Mouse (Mus musculus): ENCODE measurements around the gene Olfr1364. TPM values are rescaled to one million over a fixed set of nuclear protein-coding genes. Genes with fewer than 3 reads are reported as not detected.

Olfr1364 gene
- total RNA-seq (2021) = not detected
- long read RNA-seq, experiment 1 = 0 reads
- long read RNA-seq, experiment 2 = 0 reads

GRCm38 (mm10) chr13:21581659-21582058 lies at the start of gene Olfr1364:
Olfr1364 (minus strand) TSS chr13:21581759.
- DNase-seq (ENCODE audit: low spot score in 2 of 2) = no peak

GRCm38 (mm10) chr13:21613922-21614321 lies 32.4 kb upstream of the Olfr1364 start, which contains the start of gene Olfr1362:
Olfr1362 (minus strand) TSS chr13:21614022.
- no peak for DNase-seq (ENCODE audit: low spot score in 2 of 2)

DNA sequence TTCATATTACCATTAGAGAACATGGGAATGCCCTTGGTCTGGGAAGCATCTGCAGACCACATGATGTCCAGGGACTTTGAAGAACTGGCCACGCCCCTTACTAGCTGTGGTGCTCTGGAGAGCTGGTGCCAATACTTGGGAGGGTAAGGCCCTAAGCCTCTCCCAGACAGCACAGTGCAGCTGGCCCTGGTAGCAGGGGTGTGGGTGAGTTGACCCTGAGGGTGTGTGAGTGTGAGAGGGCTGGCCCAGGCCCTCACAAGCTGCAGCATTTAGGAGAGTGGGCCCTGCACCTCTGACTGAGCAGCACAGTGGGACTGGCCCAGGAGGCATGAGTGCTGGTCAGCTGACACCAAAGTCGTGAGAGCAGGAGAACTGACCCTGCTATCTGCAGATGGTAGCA lies 10.1 kb upstream of the Olfr1364 start:
- DNase-seq (ENCODE audit: low spot score in 2 of 2) = no peak

GRCm38 (mm10) chr13:21559793-21560192 lies 21.8 kb downstream of the Olfr1364 start, which contains the start of gene Olfr1535:
Olfr1535 (minus strand) TSS chr13:21559893.
- DNase-seq (ENCODE audit: low spot score in 2 of 2) = no peak

- DNase-seq (ENCODE audit: low spot score in 2 of 2) = no peak
Measured at GRCm38 (mm10) chr13:21550416-21551110, 31.0 kb downstream of the Olfr1364 start.

DNA sequence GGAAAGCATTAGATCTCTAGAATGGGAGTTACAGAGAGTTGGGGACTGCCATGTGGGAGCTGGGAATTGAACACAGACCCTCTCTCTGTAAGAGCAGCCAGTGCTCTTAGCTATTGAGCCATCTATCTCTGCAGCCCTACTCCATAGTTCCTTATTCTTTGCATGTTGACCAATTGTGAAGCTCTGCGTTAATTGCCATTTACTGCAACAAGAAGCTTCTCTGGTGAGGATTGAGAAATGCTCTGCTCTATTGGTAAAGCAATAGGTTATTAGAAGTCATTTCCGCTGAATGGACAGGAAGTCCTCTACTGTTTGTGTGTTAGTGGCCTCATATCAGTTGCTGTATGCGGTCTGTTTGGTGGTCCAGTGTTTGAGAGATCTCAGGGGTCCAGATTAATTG lies 32.1 kb downstream of the Olfr1364 start:
- no peak for DNase-seq (ENCODE audit: low spot score in 2 of 2)

- no peak for DNase-seq (ENCODE audit: low spot score in 2 of 2)
Measured at GRCm38 (mm10) chr13:21542708-21543107, 38.9 kb downstream of the Olfr1364 start, which contains the start of gene Olfr1366. Olfr1366 (minus strand) TSS chr13:21542808.

- peak; percentile 87 to 88 for DNase-seq (ENCODE audit: low spot score in 2 of 2)
Measured at GRCm38 (mm10) chr13:21530781-21531201, 50.8 kb downstream of the Olfr1364 start, which contains the start of gene Zkscan8. Zkscan8 (minus strand) TSS chr13:21531120.

DNA sequence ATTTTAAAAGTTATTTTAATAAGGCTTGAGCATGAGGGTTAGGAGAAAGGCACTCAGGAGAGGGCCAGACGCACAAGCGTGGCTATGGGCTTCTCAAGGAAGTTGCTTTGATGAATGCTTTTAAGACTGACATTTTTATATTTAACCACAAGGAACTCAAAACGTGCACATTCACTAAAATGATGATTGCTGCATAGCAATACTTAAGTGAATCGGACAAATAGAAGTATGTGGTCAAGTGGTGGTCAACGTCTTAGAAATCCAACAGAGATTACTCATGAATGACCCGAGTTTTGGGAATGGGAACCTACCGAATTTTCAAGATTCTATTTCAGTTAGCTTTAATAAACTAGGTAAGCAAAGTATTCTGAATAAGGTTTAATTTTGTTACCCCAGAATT lies 51.4 kb downstream of the Olfr1364 start:
- no peak for DNase-seq (ENCODE audit: low spot score in 2 of 2)

Other genes starting within 250 kb of the Olfr1364 start
- gene Olfr1367, start 234.8 kb downstream of the Olfr1364 start, total RNA-seq (2021) = not detected
- gene Zscan12, start 218.9 kb downstream of the Olfr1364 start, total RNA-seq (2021) = 1 to 10 TPM; 8.3 to 9.0 TPM
- gene Zkscan3, start 179.0 kb downstream of the Olfr1364 start, total RNA-seq (2021) = 10 to 100 TPM; 37.5 to 37.6 TPM
- 1 to 10 TPM; 1.3 TPM for gene Pgbd1, start 140.7 kb downstream of the Olfr1364 start, total RNA-seq (2021)
- 10 to 100 TPM; 33.9 to 35.6 TPM for gene Zscan26, start 128.0 kb downstream of the Olfr1364 start, total RNA-seq (2021)
- under 1 TPM; 0.69 to 0.74 TPM for gene Nkapl, start 113.2 kb downstream of the Olfr1364 start, total RNA-seq (2021)
- gene Zkscan4, start 102.9 kb downstream of the Olfr1364 start, total RNA-seq (2021) = 1 to 10 TPM; 6.7 to 7.7 TPM
- gene Gm10065, start 102.3 kb downstream of the Olfr1364 start, total RNA-seq (2021) = not detected
- 10 to 100 TPM; 15.9 to 17.4 TPM for gene AK157302, start 86.5 kb downstream of the Olfr1364 start, total RNA-seq (2021)
- gene Gm11273, start 80.3 kb downstream of the Olfr1364 start, total RNA-seq (2021) = 10 to 100 TPM; 64.8 to 76.7 TPM
- 10 to 100 TPM; 16.2 to 16.9 TPM for gene Zkscan8, start 50.6 kb downstream of the Olfr1364 start, total RNA-seq (2021)
- not detected for gene Olfr1366, start 39.0 kb downstream of the Olfr1364 start, total RNA-seq (2021)
- gene Olfr1535, start 21.9 kb downstream of the Olfr1364 start, total RNA-seq (2021) = not detected
- not detected for gene Olfr1362, start 32.3 kb upstream of the Olfr1364 start, total RNA-seq (2021)
- gene Olfr11, start 60.8 kb upstream of the Olfr1364 start, total RNA-seq (2021) = not detected
- gene Olfr1361, start 81.6 kb upstream of the Olfr1364 start, total RNA-seq (2021) = not detected
- not detected for gene Olfr1360, start 95.6 kb upstream of the Olfr1364 start, total RNA-seq (2021)
- not detected for gene Olfr1359, start 116.4 kb upstream of the Olfr1364 start, total RNA-seq (2021)
- gene Hist1h2bl, start 134.4 kb upstream of the Olfr1364 start, total RNA-seq (2021) = 10 to 100 TPM; 31.7 to 51.2 TPM
- gene Hist1h2ai, start 134.7 kb upstream of the Olfr1364 start, total RNA-seq (2021) = 10 to 100 TPM; 17.4 to 55.0 TPM
- gene Hist1h3h, start 135.9 kb upstream of the Olfr1364 start, total RNA-seq (2021) = 10 to 100 TPM; 68.2 to 84.2 TPM
- gene Hist1h2bm, start 140.3 kb upstream of the Olfr1364 start, total RNA-seq (2021) = 10 to 100 TPM in 1 of 2 experiments, 1 to 10 TPM in 1; 8.6 to 12.7 TPM
- gene Hist1h4j, start 153.3 kb upstream of the Olfr1364 start, total RNA-seq (2021) = 10 to 100 TPM; 14.3 to 15.3 TPM
- 100 to 1,000 TPM; 229 to 266 TPM for gene Hist1h4k, start 168.7 kb upstream of the Olfr1364 start, total RNA-seq (2021)
- gene Hist1h2ak, start 172.1 kb upstream of the Olfr1364 start, total RNA-seq (2021) = 10 to 100 TPM; 17.1 to 19.9 TPM
- gene Hist1h2bn, start 172.4 kb upstream of the Olfr1364 start, total RNA-seq (2021) = 10 to 100 TPM; 18.8 to 20.0 TPM
- gene Hist1h1b, start 198.9 kb upstream of the Olfr1364 start, total RNA-seq (2021) = 10 to 100 TPM; 10.5 to 20.6 TPM
- gene Hist1h3i, start 201.6 kb upstream of the Olfr1364 start, total RNA-seq (2021) = 10 to 100 TPM; 59.5 to 93.2 TPM
- gene Hist1h2an, start 205.5 kb upstream of the Olfr1364 start, total RNA-seq (2021) = 1 to 10 TPM; 1.7 to 1.8 TPM
- gene Hist1h2bp, start 205.7 kb upstream of the Olfr1364 start, total RNA-seq (2021) = 10 to 100 TPM; 12.3 to 16.4 TPM
- gene Hist1h2bq, start 228.4 kb upstream of the Olfr1364 start, total RNA-seq (2021) = 10 to 100 TPM; 47.8 to 64.2 TPM
- 10 to 100 TPM; 28.2 to 31.2 TPM for gene Hist1h2ao, start 228.7 kb upstream of the Olfr1364 start, total RNA-seq (2021)
- gene Hist1h4m, start 230.0 kb upstream of the Olfr1364 start, total RNA-seq (2021) = 100 to 1,000 TPM; 159 to 222 TPM

Data from layer of hippocampus, postnatal 14 days (tissue).